ENCODE assay signal across 8 mouse cellular contexts in genomic region chr2:68860904-68861685, GRCm38 (mm10). TPM values are rescaled to one million over a fixed set of nuclear protein-coding genes. Genes with fewer than 3 reads are reported as not detected.
DNase-seq lines count a peak whose midpoint lies in the region; ATAC-seq and TF ChIP-seq lines count a peak whose summit lies in the region.

Cers6 (plus strand) TSS chr2:68861441.

- peak; percentile 95 for TF ChIP-seq POLR2A in brain, embryonic 14.5 days (IDR thresholded peaks at IDR 0.05; ENCODE audit: borderline replicate concordance, extremely low read depth, insufficient read depth, insufficient read length, poor library complexity, severe bottlenecking)
- peak; percentile 99 for TF ChIP-seq POLR2A in myocyte (IDR thresholded peaks at IDR 0.05; ENCODE audit: insufficient read length, low read depth)

- H3K27me3 ChIP-seq in heart, embryonic 13.5 days (replicated peaks), result no peaks in the 10 kb centered on the region
- no peaks in the 10 kb centered on the region for H3K27me3 ChIP-seq in liver, embryonic 11.5 days (replicated peaks; ENCODE audit: control insufficient read depth, insufficient read depth, low read length)
- H3K27me3 ChIP-seq in myocyte (ENCODE audit: control insufficient read depth, insufficient read depth, insufficient read length), result no peaks in the 10 kb centered on the region

- H3K4me2 ChIP-seq in heart, embryonic 13.5 days, result peak within 1 kb of the TSS; percentile 69
- peak within 1 kb of the TSS; percentile 97 for H3K4me2 ChIP-seq in liver, embryonic 11.5 days
- H3K4me2 ChIP-seq in myocyte (ENCODE audit: low read depth), result peak within 1 kb of the TSS; percentile 85

- H3K4me3 ChIP-seq in heart, embryonic 13.5 days, result peak within 1 kb of the TSS; percentile 67
- peak within 1 kb of the TSS; percentile 78 for H3K4me3 ChIP-seq in liver, embryonic 11.5 days (ENCODE audit: low read depth, low read length)
- H3K4me3 ChIP-seq in myocyte, result peak within 1 kb of the TSS; percentile 89

- H3ac ChIP-seq in myocyte (ENCODE audit: control insufficient read depth, insufficient read length), result peak within 1 kb of the TSS; percentile 63

- WGBS in heart, embryonic 13.5 days, result 1% methylated on average over 53 of the region's 53 CpGs
- WGBS in liver, embryonic 11.5 days, result under 1% methylated on average over 53 of the region's 53 CpGs

- H3K9ac ChIP-seq in heart, embryonic 13.5 days, result peak within 1 kb of the TSS; percentile 88
- peak within 1 kb of the TSS; percentile 77 for H3K9ac ChIP-seq in liver, embryonic 11.5 days (ENCODE audit: low read depth, low read length)

- no peak for TF ChIP-seq CTCF in brain, embryonic 14.5 days (IDR thresholded peaks at IDR 0.05; ENCODE audit: borderline replicate concordance, extremely low read depth, insufficient read depth, insufficient read length)

- DNase-seq in B cell, adult 2 months, result peak; percentile 63 to 65
- peak; percentile 98 for DNase-seq in brain, embryonic 14.5 days (ENCODE audit: low read depth)
- DNase-seq in fibroblast of lung, adult 2 months (ENCODE audit: low read depth), result peak; percentile 83
- DNase-seq in kidney, postnatal 10 days, result peak; percentile 99
- peak; percentile 95 for DNase-seq in liver, embryonic 11.5 days (ENCODE audit: low spot score)
- peak; percentile 78 to 86 for DNase-seq in spleen, postnatal 4 days (ENCODE audit: low spot score in 2 of 2)

- H3K4me1 ChIP-seq in heart, embryonic 13.5 days, result peaks cover 26% of the 10 kb centered on the region
- H3K4me1 ChIP-seq in liver, embryonic 11.5 days (replicated peaks; ENCODE audit: control insufficient read depth, insufficient read depth, low read length), result peaks cover 11% of the 10 kb centered on the region

- peak within 1 kb of the TSS; percentile 82 for H3K27ac ChIP-seq in heart, embryonic 13.5 days (replicated peaks)
- H3K27ac ChIP-seq in liver, embryonic 11.5 days (ENCODE audit: low read depth, low read length), result peak within 1 kb of the TSS; percentile 51

- ATAC-seq in heart, embryonic 13.5 days (ENCODE audit: extremely low read depth, insufficient number of reproducible peaks, low FRiP score, low TSS enrichment), result peak; percentile 86
- ATAC-seq in liver, embryonic 11.5 days (replicated peaks; ENCODE audit: low FRiP score), result peak; percentile 96

- H3K79me2 ChIP-seq in myocyte (ENCODE audit: control insufficient read depth, insufficient read depth), result peaks cover 47% of the 10 kb centered on the region

- H3K9me3 ChIP-seq in heart, embryonic 13.5 days, result no peaks in the 10 kb centered on the region
- no peaks in the 10 kb centered on the region for H3K9me3 ChIP-seq in liver, embryonic 11.5 days (ENCODE audit: control insufficient read depth, low read length)

- no peaks in the 10 kb centered on the region for H3K36me3 ChIP-seq in heart, embryonic 13.5 days
- H3K36me3 ChIP-seq in liver, embryonic 11.5 days (ENCODE audit: control insufficient read depth, insufficient read depth, low read length), result no peaks in the 10 kb centered on the region
- H3K36me3 ChIP-seq in myocyte (ENCODE audit: control insufficient read depth, insufficient read depth), result no peaks in the 10 kb centered on the region

TF ChIP-seq in myocyte, 11 proteins besides CTCF, POLR2A, EP300 and RAD21:
- TF ChIP-seq TCF12 (IDR thresholded peaks at IDR 0.05; ENCODE audit: insufficient read depth, poor library complexity, severe bottlenecking), result no peak
- TF ChIP-seq REST (IDR thresholded peaks at IDR 0.05; ENCODE audit: insufficient read depth, insufficient read length), result peak; percentile 42
- no peak for TF ChIP-seq MAX (IDR thresholded peaks at IDR 0.05; ENCODE audit: low read depth)
- peak; percentile 96 for TF ChIP-seq POLR2AphosphoS2 (IDR thresholded peaks at IDR 0.05; ENCODE audit: insufficient read length, low read depth)
- peak in 1 of 3 experiments; percentile 45 for TF ChIP-seq MYOG (IDR thresholded peaks at IDR 0.05; ENCODE audit: control insufficient read depth in 1 of 3, insufficient read depth in 1 of 3, insufficient read length in 2 of 3, low read depth in 2 of 3)
- TF ChIP-seq MYOD1 (IDR thresholded peaks at IDR 0.05; ENCODE audit: control insufficient read depth in 1 of 3, insufficient read length in 2 of 3, low read depth in 2 of 3), result no peak
- peak; percentile 9 for TF ChIP-seq SRF (IDR thresholded peaks at IDR 0.05; ENCODE audit: control insufficient read depth, insufficient read length, low read depth)
- TF ChIP-seq CEBPB (IDR thresholded peaks at IDR 0.05; ENCODE audit: insufficient read depth, poor library complexity, severe bottlenecking), result no peak
- TF ChIP-seq USF1 (IDR thresholded peaks at IDR 0.05; ENCODE audit: low read depth), result peak; percentile 95
- no peak for TF ChIP-seq E2F4 (IDR thresholded peaks at IDR 0.05; ENCODE audit: insufficient read depth)

RNA-seq across cellular contexts. Expression of gene Cers6, which starts in this region (rescaled TPM):
- polyA plus RNA-seq in brain, embryonic 14.5 days (2012; rRNA removed), result 31.0 and 45.0 TPM in 2 replicates
- polyA plus RNA-seq in heart, embryonic 13.5 days (2015; fragmentation: Nextera tagmentation; extraction: Ambion mirVana), result 18.9 and 21.6 TPM in 2 replicates
- polyA plus RNA-seq in liver, embryonic 11.5 days (2014; fragmentation: Nextera tagmentation; extraction: Ambion mirVana), result 14.9 and 17.6 TPM in 2 replicates
- polyA plus RNA-seq in myocyte (2012; fragmentation: generic; extraction: Trizol), result 16.5 TPM

Comparison
In these comparisons a context has a peak if more than half of its experiments do, and no peak if none do; other contexts are left out.
1. Peak in every context shown above with its lines: DNase-seq, ATAC-seq, H3K4me3 ChIP-seq and H3K27ac ChIP-seq.